Mouse (Mus musculus) monocyte, adult 5-6 weeks (primary cell): Measurements from ENCODE around the gene F5. TPM values are rescaled to one million over a fixed set of nuclear protein-coding genes. Genes with fewer than 3 reads are reported as not detected.

Source experiments
- ATAC-seq: fragments of 153-309, 156-312 bp; replicated peaks from 2 replicates; pipeline ENCODE4 v1.8.0; 2017; ENCODE audit warnings: mild to moderate bottlenecking; ENCODE audit not compliant: low TSS enrichment, insufficient number of reproducible peaks, severe bottlenecking, poor library complexity, low FRiP score
- total RNA-seq: library from RNA; stranded (forward); fragments of 200-1000, 200-491, 200-594 nt; gene quantifications from 3 replicates; pipeline ENCODE4 v1.2.3, GENCODE M21; 2017

Gene F5
- total RNA-seq, 1 experiment from 2014 or later = 29.6 TPM

GRCm38 (mm10) chr1:164260171-164261028, 108.8 kb downstream of the F5 start:
- ATAC-seq = no peak

- no peak for ATAC-seq
These were observed 109.9 kb downstream of the F5 start for GRCm38 (mm10) chr1:164261553-164261952.

Other genes with a start within 250 kb of the F5 start
- gene Scyl3, start 222.7 kb upstream of the F5 start, total RNA-seq = 28.1 to 42.9 TPM (median 36.1 TPM) in 3 replicates
- 0.96 to 6.6 TPM (median 1.8 TPM) in 3 replicates for gene BC055324, start 157.0 kb upstream of the F5 start, total RNA-seq
- 8.2 to 12.2 TPM (median 11.6 TPM) in 3 replicates for gene Mettl18, start 156.9 kb upstream of the F5 start, total RNA-seq
- gene Sele, start 103.6 kb upstream of the F5 start, total RNA-seq = 0.57 to 0.85 TPM in 2 of 3 replicates, not detected in the other
- 238 to 507 TPM (median 268 TPM) in 3 replicates for gene Sell, start 89.9 kb upstream of the F5 start, total RNA-seq
- 1.6 to 3.5 TPM (median 1.7 TPM) in 3 replicates for gene Selp, start 36.6 kb upstream of the F5 start, total RNA-seq
- 4.5 to 5.2 TPM (median 4.5 TPM) in 3 replicates for gene Slc19a2, start 97.2 kb downstream of the F5 start, total RNA-seq
- 10.4 to 14.3 TPM (median 13.2 TPM) in 3 replicates for gene Ccdc181, start 123.7 kb downstream of the F5 start, total RNA-seq
- gene Nme7, start 152.3 kb downstream of the F5 start, total RNA-seq = 11.7 to 25.7 TPM (median 13.8 TPM) in 3 replicates
- gene Blzf1, start 155.7 kb downstream of the F5 start, total RNA-seq = 22.7 to 29.9 TPM (median 22.8 TPM) in 3 replicates